11 mouse cellular contexts compared by ENCODE assay signal in genomic region chr11:109587019-109587418, GRCm38 (mm10). TPM values are rescaled to one million over a fixed set of nuclear protein-coding genes. Genes with fewer than 3 reads are reported as not detected.
A peak's percentile ranks its signal among the peaks of the same experiment; 100 is the strongest.
DNase-seq lines count a peak whose midpoint lies in the region; ATAC-seq and TF ChIP-seq lines count a peak whose summit lies in the region.
"Had no signal": no experiment of that assay in that cellular context is flagged by ENCODE, and none has a peak within 500 bp of the region (broad histone marks: within the 10 kb centered on the region; RNA-seq: fewer than 3 reads in every experiment).

No protein-coding gene starts in this region.

- no peak overlapping the region; the same call in 1 of the 2 replicates for H3K9ac ChIP-seq in liver, embryonic 11.5 days (ENCODE audit: low read depth, low read length)
- H3K9ac ChIP-seq in stomach, postnatal 0 days (ENCODE audit: low read length), result no peak overlapping the region
- H3K9ac ChIP-seq: hindbrain, embryonic 14.5 days; limb, embryonic 15.5 days had no signal

- H3K36me3 ChIP-seq in heart, embryonic 10.5 days, result peaks cover 12% of the 10 kb centered on the region
- H3K36me3 ChIP-seq in liver, embryonic 11.5 days (ENCODE audit: control insufficient read depth, insufficient read depth, low read length), result no peaks in the 10 kb centered on the region; the same call in 1 of the 2 replicates
- H3K36me3 ChIP-seq in stomach, postnatal 0 days (ENCODE audit: control insufficient read depth, insufficient read depth, low read length), result peaks cover 6% of the 10 kb centered on the region; the same call in 1 of the 2 replicates

- peak overlapping the region; percentile 73; the same call in 1 of the 2 replicates for H3K27ac ChIP-seq in heart, embryonic 10.5 days
- peak overlapping the region; percentile 62; the same call in 1 of the 2 replicates for H3K27ac ChIP-seq in liver, embryonic 11.5 days (ENCODE audit: low read depth, low read length)
- peak overlapping the region; percentile 75 for H3K27ac ChIP-seq in stomach, postnatal 0 days (replicated peaks)
- H3K27ac ChIP-seq: hindbrain, embryonic 14.5 days; limb, embryonic 15.5 days had no signal

- ATAC-seq in liver, embryonic 11.5 days (replicated peaks; ENCODE audit: low FRiP score), result peak; percentile 17; the same call in 1 of the 2 replicates
- no peak for ATAC-seq in stomach, postnatal 0 days (ENCODE audit: low FRiP score, low TSS enrichment)

- H3K4me2 ChIP-seq in liver, embryonic 11.5 days, result peak overlapping the region; percentile 53
- H3K4me2 ChIP-seq in stomach, postnatal 0 days (replicated peaks; ENCODE audit: low read depth), result no peak overlapping the region
- H3K4me2 ChIP-seq: hindbrain, embryonic 14.5 days; limb, embryonic 15.5 days had no signal

- peaks cover 31% of the 10 kb centered on the region for H3K4me1 ChIP-seq in heart, embryonic 10.5 days
- peaks cover 40% of the 10 kb centered on the region for H3K4me1 ChIP-seq in liver, embryonic 11.5 days (replicated peaks; ENCODE audit: control insufficient read depth, insufficient read depth, low read length)
- H3K4me1 ChIP-seq in stomach, postnatal 0 days (replicated peaks; ENCODE audit: control insufficient read depth, insufficient read depth), result no peaks in the 10 kb centered on the region
- H3K4me1 ChIP-seq: limb, embryonic 15.5 days had no signal

- no peaks in the 10 kb centered on the region for H3K9me3 ChIP-seq in heart, embryonic 10.5 days
- H3K9me3 ChIP-seq in liver, embryonic 11.5 days (ENCODE audit: control insufficient read depth, low read length), result no peaks in the 10 kb centered on the region
- no peaks in the 10 kb centered on the region for H3K9me3 ChIP-seq in stomach, postnatal 0 days (ENCODE audit: control insufficient read depth, low read length)
- H3K9me3 ChIP-seq: limb, embryonic 15.5 days had no signal

- no peak for DNase-seq in heart, embryonic 10.5 days (ENCODE audit: low spot score)
- DNase-seq in heart, postnatal 10 days, result no peak
- peak; percentile 16 for DNase-seq in lung, postnatal 10 days
- no peak for DNase-seq in lung, postnatal 4 days
- no peak for DNase-seq in liver, embryonic 11.5 days (ENCODE audit: low spot score)
- peak; percentile 49 for DNase-seq in stomach, postnatal 0 days (ENCODE audit: low spot score)
- no peak for DNase-seq in thymus, postnatal 0 days (ENCODE audit: low spot score)
- no peak for DNase-seq in spleen, postnatal 4 days (ENCODE audit: low spot score in 2 of 2)
- DNase-seq: cerebellum, postnatal 10 days had no signal

- TF ChIP-seq CTCF in stomach, postnatal 0 days (IDR thresholded peaks at IDR 0.05; ENCODE audit: low read depth), result no peak

- intact Hi-C loops in heart, postnatal 10 days (cut with DNase I), result loop anchor here (5.0 kb wide), 1 partner anchor 255 kb away; no protein-coding TSS in a partner anchor

- no peaks in the 10 kb centered on the region for H3K27me3 ChIP-seq in heart, embryonic 10.5 days (ENCODE audit: insufficient read depth, poor library complexity, severe bottlenecking)
- H3K27me3 ChIP-seq in liver, embryonic 11.5 days (replicated peaks; ENCODE audit: control insufficient read depth, insufficient read depth, low read length), result no peaks in the 10 kb centered on the region
- H3K27me3 ChIP-seq in stomach, postnatal 0 days (ENCODE audit: control insufficient read depth, insufficient read depth, low read length), result no peaks in the 10 kb centered on the region
- H3K27me3 ChIP-seq: limb, embryonic 15.5 days had no signal

- TF ChIP-seq EP300 in stomach, postnatal 0 days (optimal IDR thresholded peaks at IDR 0.05), result no peak

- H3K4me3 ChIP-seq in heart, embryonic 10.5 days, result no peak overlapping the region
- H3K4me3 ChIP-seq in liver, embryonic 11.5 days (ENCODE audit: low read depth, low read length), result peak overlapping the region; percentile 13
- H3K4me3 ChIP-seq in stomach, postnatal 0 days (ENCODE audit: low read depth, low read length), result no peak overlapping the region
- H3K4me3 ChIP-seq: limb, embryonic 15.5 days had no signal

- 27% methylated on average over 13 of the region's 13 CpGs for WGBS in heart, embryonic 10.5 days
- WGBS in liver, embryonic 11.5 days, result 26% methylated on average over 13 of the region's 13 CpGs
- WGBS in stomach, postnatal 0 days, result 46% methylated on average over 13 of the region's 13 CpGs

RNA-seq across cellular contexts. Expression of gene Wipi1, which starts 24.7 kb away (rescaled TPM):
- 29.8 and 38.8 TPM in 2 replicates for polyA plus RNA-seq in heart, embryonic 10.5 days (2016; fragmentation: Nextera tagmentation; extraction: Ambion mirVana)
- 100 to 1,000 TPM; 101 to 112 TPM for total RNA-seq in heart, postnatal 10 days (2021)
- 18.9 and 21.8 TPM in 2 replicates for polyA plus RNA-seq in liver, embryonic 11.5 days (2014; fragmentation: Nextera tagmentation; extraction: Ambion mirVana)
- 35.3 and 40.5 TPM in 2 replicates for polyA plus RNA-seq in stomach, postnatal 0 days (2015; fragmentation: Nextera tagmentation; extraction: Ambion mirVana)
- 12.3 and 14.4 TPM in 2 replicates for polyA plus RNA-seq in thymus, postnatal 0 days (2015; fragmentation: Nextera tagmentation; extraction: Ambion mirVana)

Comparison
In these comparisons a context has a peak if more than half of its experiments do, and no peak if none do; other contexts are left out.
1. DNase-seq: peak in lung, postnatal 10 days (single experiment) and stomach, postnatal 0 days (single experiment); none in heart, embryonic 10.5 days (single experiment), heart, postnatal 10 days (0 of 2), lung, postnatal 4 days (0 of 2), liver, embryonic 11.5 days (single experiment), thymus, postnatal 0 days (single experiment) and spleen, postnatal 4 days (0 of 2).
2. Peak in every context shown above with its lines, with median percentiles within 50 percentile points of each other: H3K27ac ChIP-seq.